Mouse (Mus musculus): ENCODE results near the gene Nmd3. TPM values are rescaled to one million over a fixed set of nuclear protein-coding genes. Genes with fewer than 3 reads are reported as not detected.

The Nmd3 gene
- 10 to 100 TPM; 49.0 to 49.1 TPM for total RNA-seq (2021)

GRCm38 (mm10) chr3:69721814-69722186, at the start of gene Nmd3:
Gene Nmd3, plus strand, starts transcription at chr3:69721985.
- peak; percentile 86 to 96 for DNase-seq (ENCODE audit: extremely low spot score in 1 of 2, low spot score in 2 of 2)
- intact Hi-C loops (cut with DNase I), result no loop called here

- intact Hi-C loops (cut with DNase I), result no loop called here
These were observed 48.4 kb upstream of the Nmd3 start for GRCm38 (mm10) chr3:69673351-69673750.

GRCm38 (mm10) chr3:69674206-69674605, 47.6 kb upstream of the Nmd3 start:
- no peak for DNase-seq (ENCODE audit: extremely low spot score in 1 of 2, low spot score in 2 of 2)
- intact Hi-C loops (cut with DNase I), result no loop called here

More at GRCm38 (mm10) chr3:69673351-69673750, 48.4 kb upstream of the Nmd3 start:
- peak in 1 of 2 experiments; percentile 8 for DNase-seq (ENCODE audit: extremely low spot score in 1 of 2, low spot score in 2 of 2)

GRCm38 (mm10) chr3:69689791-69690190, 32.0 kb upstream of the Nmd3 start:
- intact Hi-C loops (cut with DNase I), result no loop called here

GRCm38 (mm10) chr3:69690939-69691338, 30.8 kb upstream of the Nmd3 start:
- intact Hi-C loops (cut with DNase I), result no loop called here
- DNase-seq (ENCODE audit: extremely low spot score in 1 of 2, low spot score in 2 of 2), result no peak

More at GRCm38 (mm10) chr3:69689791-69690190, 32.0 kb upstream of the Nmd3 start:
- DNase-seq (ENCODE audit: extremely low spot score in 1 of 2, low spot score in 2 of 2), result no peak

GRCm38 (mm10) chr3:69699851-69700500, 21.8 kb upstream of the Nmd3 start:
- intact Hi-C loops (cut with DNase I), result loop anchor here (5.0 to 10.0 kb wide), 3 partner anchors 95 to 463 kb away; no protein-coding TSS in a partner anchor
- no peak for DNase-seq (ENCODE audit: extremely low spot score in 1 of 2, low spot score in 2 of 2)

GRCm38 (mm10) chr3:69701905-69702304, 19.9 kb upstream of the Nmd3 start:
- intact Hi-C loops (cut with DNase I), result loop anchor here (5.0 to 10.0 kb wide), 3 partner anchors 97 to 465 kb away; no protein-coding TSS in a partner anchor
- peak in 1 of 2 experiments; percentile 15 for DNase-seq (ENCODE audit: extremely low spot score in 1 of 2, low spot score in 2 of 2)

GRCm38 (mm10) chr3:69702421-69702820, 19.4 kb upstream of the Nmd3 start:
- no peak for DNase-seq (ENCODE audit: extremely low spot score in 1 of 2, low spot score in 2 of 2)
- intact Hi-C loops (cut with DNase I), result loop anchor here (5.0 to 10.0 kb wide), 3 partner anchors 98 to 465 kb away; no protein-coding TSS in a partner anchor

- DNase-seq (ENCODE audit: extremely low spot score in 1 of 2, low spot score in 2 of 2), result no peak
- intact Hi-C loops (cut with DNase I), result loop anchor here (10.0 kb wide), 1 partner anchor 104 kb away; no protein-coding TSS in a partner anchor
These were observed 12.5 kb upstream of the Nmd3 start for GRCm38 (mm10) chr3:69709043-69709929.

GRCm38 (mm10) chr3:69711907-69712600, 9.7 kb upstream of the Nmd3 start:
- no peak for DNase-seq (ENCODE audit: extremely low spot score in 1 of 2, low spot score in 2 of 2)
- intact Hi-C loops (cut with DNase I), result no loop called here

- intact Hi-C loops (cut with DNase I), result no loop called here
- no peak for DNase-seq (ENCODE audit: extremely low spot score in 1 of 2, low spot score in 2 of 2)
These were observed 4.3 kb upstream of the Nmd3 start for GRCm38 (mm10) chr3:69717476-69717875.

GRCm38 (mm10) chr3:69722187-69722867, 542 bp downstream of the Nmd3 start:
- intact Hi-C loops (cut with DNase I), result no loop called here
- peak; percentile 11 to 47 for DNase-seq (ENCODE audit: extremely low spot score in 1 of 2, low spot score in 2 of 2)

- intact Hi-C loops (cut with DNase I), result no loop called here
- DNase-seq (ENCODE audit: extremely low spot score in 1 of 2, low spot score in 2 of 2), result no peak
These were observed 1.4 kb downstream of the Nmd3 start for GRCm38 (mm10) chr3:69723161-69723560.

- intact Hi-C loops (cut with DNase I), result no loop called here
- DNase-seq (ENCODE audit: extremely low spot score in 1 of 2, low spot score in 2 of 2), result no peak
These were observed 9.1 kb downstream of the Nmd3 start for GRCm38 (mm10) chr3:69730930-69731329.

GRCm38 (mm10) chr3:69733939-69734338, 12.2 kb downstream of the Nmd3 start:
- intact Hi-C loops (cut with DNase I), result no loop called here

GRCm38 (mm10) chr3:69755192-69755591, 33.4 kb downstream of the Nmd3 start:
- intact Hi-C loops (cut with DNase I), result no loop called here
- DNase-seq (ENCODE audit: extremely low spot score in 1 of 2, low spot score in 2 of 2), result no peak

More at GRCm38 (mm10) chr3:69733939-69734338, 12.2 kb downstream of the Nmd3 start:
- DNase-seq (ENCODE audit: extremely low spot score in 1 of 2, low spot score in 2 of 2), result no peak

GRCm38 (mm10) chr3:69755968-69756367, 34.2 kb downstream of the Nmd3 start:
- DNase-seq (ENCODE audit: extremely low spot score in 1 of 2, low spot score in 2 of 2), result no peak
- intact Hi-C loops (cut with DNase I), result loop anchor here (2.0 kb wide), 2 partner anchors 143 to 153 kb away; no protein-coding TSS in a partner anchor

- intact Hi-C loops (cut with DNase I), result loop anchor here (2.0 kb wide), 2 partner anchors 142 to 152 kb away; no protein-coding TSS in a partner anchor
- peak; percentile 60 to 70 for DNase-seq (ENCODE audit: extremely low spot score in 1 of 2, low spot score in 2 of 2)
These were observed 34.7 kb downstream of the Nmd3 start for GRCm38 (mm10) chr3:69756499-69756898.

Data from left cerebral cortex, postnatal 10 days (tissue).